ENCODE assay signal across 27 mouse cellular contexts in the genomic region with DNA sequence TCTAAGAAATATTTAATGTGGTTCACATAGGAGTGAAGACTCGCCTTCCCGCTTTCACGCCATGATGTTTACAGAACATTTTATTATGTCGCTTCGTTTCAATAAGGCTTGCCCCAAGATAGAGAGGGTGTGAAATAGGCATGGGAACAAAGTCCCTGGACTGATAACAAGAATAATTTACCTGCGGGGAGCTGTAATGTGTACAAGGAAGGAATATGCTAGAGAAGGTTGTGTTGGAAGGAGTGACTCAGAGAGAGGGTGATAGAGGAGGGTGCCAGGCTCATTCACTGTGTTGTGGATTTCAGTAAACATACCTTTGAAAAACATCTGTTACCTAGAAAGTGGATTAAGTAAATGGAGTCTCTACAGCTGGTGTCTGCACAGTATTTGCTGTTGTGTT.
A peak's percentile ranks its signal among the peaks of the same experiment; 100 is the strongest.
DNase-seq lines count a peak whose midpoint lies in the region; ATAC-seq and TF ChIP-seq lines count a peak whose summit lies in the region.
"Had no signal": no experiment of that assay in that cellular context is flagged by ENCODE, and none has a peak within 500 bp of the region (broad histone marks: within the 10 kb centered on the region; RNA-seq: fewer than 3 reads in every experiment).

No protein-coding gene starts in this region.

- H3K27ac ChIP-seq in intestine, embryonic 14.5 days (ENCODE audit: low read depth), result no peak overlapping the region
- H3K27ac ChIP-seq in intestine, postnatal 0 days (ENCODE audit: low read depth, low read length), result no peak overlapping the region
- H3K27ac ChIP-seq in stomach, embryonic 14.5 days (ENCODE audit: low read length), result no peak overlapping the region; the same call in 1 of the 2 replicates
- H3K27ac ChIP-seq in stomach, postnatal 0 days (replicated peaks), result peak overlapping the region; percentile 56; the same call in 1 of the 2 replicates
- H3K27ac ChIP-seq in forebrain, embryonic 13.5 days, result no peak overlapping the region
- H3K27ac ChIP-seq: embryonic facial prominence, embryonic 10.5 days; embryonic facial prominence, embryonic 13.5 days; forebrain, embryonic 12.5 days; hindbrain, embryonic 13.5 days had no signal

- H3K4me3 ChIP-seq in intestine, embryonic 14.5 days (ENCODE audit: low read depth, low read length), result no peak overlapping the region
- no peak overlapping the region for H3K4me3 ChIP-seq in intestine, postnatal 0 days (ENCODE audit: low read depth, low read length)
- no peak overlapping the region for H3K4me3 ChIP-seq in stomach, embryonic 14.5 days (ENCODE audit: low read depth, low read length)
- H3K4me3 ChIP-seq in stomach, postnatal 0 days (ENCODE audit: low read depth, low read length), result no peak overlapping the region
- H3K4me3 ChIP-seq in forebrain, embryonic 13.5 days, result no peak overlapping the region
- H3K4me3 ChIP-seq: embryonic facial prominence, embryonic 10.5 days; embryonic facial prominence, embryonic 13.5 days; erythroblast, embryonic 14.5 days; forebrain, embryonic 12.5 days; hindbrain, embryonic 13.5 days had no signal

- no peak for TF ChIP-seq EP300 in stomach, postnatal 0 days (optimal IDR thresholded peaks at IDR 0.05)

- no peak for TF ChIP-seq CTCF in intestine, postnatal 0 days (IDR thresholded peaks at IDR 0.05; ENCODE audit: low read depth)
- no peak for TF ChIP-seq CTCF in stomach, postnatal 0 days (IDR thresholded peaks at IDR 0.05; ENCODE audit: low read depth)

- peak; percentile 77 for ATAC-seq in intestine, embryonic 14.5 days (replicated peaks; ENCODE audit: low FRiP score, low TSS enrichment, low read depth)
- peak; percentile 98 for ATAC-seq in intestine, postnatal 0 days
- peak; percentile 82 for ATAC-seq in stomach, embryonic 14.5 days (ENCODE audit: insufficient number of reproducible peaks, insufficient read depth, low FRiP score, low read depth)
- ATAC-seq in stomach, postnatal 0 days (ENCODE audit: low FRiP score, low TSS enrichment), result peak; percentile 98
- no peak for ATAC-seq in forebrain, embryonic 13.5 days
- ATAC-seq: forebrain, embryonic 16.5 days; hindbrain, embryonic 16.5 days; Patski had no signal

- no peaks in the 10 kb centered on the region for H3K36me3 ChIP-seq in intestine, embryonic 14.5 days (ENCODE audit: control insufficient read depth, insufficient read depth, low read length)
- H3K36me3 ChIP-seq in intestine, postnatal 0 days (ENCODE audit: control insufficient read depth, insufficient read depth), result no peaks in the 10 kb centered on the region
- H3K36me3 ChIP-seq in stomach, embryonic 14.5 days (ENCODE audit: control insufficient read depth, insufficient read depth, low read length), result no peaks in the 10 kb centered on the region
- H3K36me3 ChIP-seq in stomach, postnatal 0 days (ENCODE audit: control insufficient read depth, insufficient read depth, low read length), result no peaks in the 10 kb centered on the region
- no peaks in the 10 kb centered on the region for H3K36me3 ChIP-seq in forebrain, embryonic 13.5 days (ENCODE audit: poor library complexity, severe bottlenecking)
- H3K36me3 ChIP-seq: embryonic facial prominence, embryonic 10.5 days; embryonic facial prominence, embryonic 13.5 days; forebrain, embryonic 12.5 days; G1E; hindbrain, embryonic 13.5 days had no signal

- no peaks in the 10 kb centered on the region for H3K9me3 ChIP-seq in intestine, embryonic 14.5 days (ENCODE audit: control insufficient read depth, low read length)
- 0 out of 2 replicates have a peak, but pooled peaks cover 3% of the 10 kb centered on the region for H3K9me3 ChIP-seq in intestine, postnatal 0 days (ENCODE audit: control insufficient read depth)
- no peaks in the 10 kb centered on the region for H3K9me3 ChIP-seq in stomach, embryonic 14.5 days (ENCODE audit: control insufficient read depth, low read depth, low read length)
- H3K9me3 ChIP-seq in stomach, postnatal 0 days (ENCODE audit: control insufficient read depth, low read length), result no peaks in the 10 kb centered on the region
- 0 out of 2 replicates have a peak, but pooled peaks cover 4% of the 10 kb centered on the region for H3K9me3 ChIP-seq in forebrain, embryonic 13.5 days (replicated peaks)
- H3K9me3 ChIP-seq: embryonic facial prominence, embryonic 10.5 days; forebrain, embryonic 12.5 days; hindbrain, embryonic 13.5 days had no signal

- no peaks in the 10 kb centered on the region; the same call in none of the 2 replicates for H3K4me1 ChIP-seq in intestine, embryonic 14.5 days (replicated peaks; ENCODE audit: control insufficient read depth, insufficient read depth, low read length)
- H3K4me1 ChIP-seq in intestine, postnatal 0 days (replicated peaks; ENCODE audit: control insufficient read depth, insufficient read depth, low read length), result no peaks in the 10 kb centered on the region
- H3K4me1 ChIP-seq in stomach, embryonic 14.5 days (ENCODE audit: control insufficient read depth, insufficient read depth, low read length), result 0 out of 2 replicates have a peak, but pooled peaks cover 6% of the 10 kb centered on the region
- H3K4me1 ChIP-seq in stomach, postnatal 0 days (replicated peaks; ENCODE audit: control insufficient read depth, insufficient read depth), result no peaks in the 10 kb centered on the region; the same call in 1 of the 2 replicates
- H3K4me1 ChIP-seq in forebrain, embryonic 13.5 days, result no peaks in the 10 kb centered on the region
- H3K4me1 ChIP-seq: forebrain, embryonic 12.5 days had no signal

- no peak overlapping the region for H3K4me2 ChIP-seq in intestine, embryonic 14.5 days (ENCODE audit: low read length)
- peak overlapping the region; percentile 25; the same call in 1 of the 2 replicates for H3K4me2 ChIP-seq in intestine, postnatal 0 days (replicated peaks; ENCODE audit: low read depth)
- no peak overlapping the region for H3K4me2 ChIP-seq in stomach, embryonic 14.5 days (replicated peaks; ENCODE audit: low read depth, low read length)
- no peak overlapping the region for H3K4me2 ChIP-seq in stomach, postnatal 0 days (replicated peaks; ENCODE audit: low read depth)
- no peak overlapping the region for H3K4me2 ChIP-seq in forebrain, embryonic 13.5 days
- H3K4me2 ChIP-seq: embryonic facial prominence, embryonic 13.5 days; forebrain, embryonic 12.5 days; heart, embryonic 11.5 days; hindbrain, embryonic 13.5 days had no signal

- no peak overlapping the region for H3K9ac ChIP-seq in intestine, embryonic 14.5 days (ENCODE audit: low read length)
- no peak overlapping the region for H3K9ac ChIP-seq in intestine, postnatal 0 days (ENCODE audit: low read depth, low read length)
- H3K9ac ChIP-seq in stomach, embryonic 14.5 days (replicated peaks; ENCODE audit: low read depth, low read length), result no peak overlapping the region
- no peak overlapping the region for H3K9ac ChIP-seq in stomach, postnatal 0 days (ENCODE audit: low read length)
- H3K9ac ChIP-seq in forebrain, embryonic 13.5 days, result no peak overlapping the region
- H3K9ac ChIP-seq: embryonic facial prominence, embryonic 13.5 days; forebrain, embryonic 12.5 days; hindbrain, embryonic 13.5 days had no signal

- no peak for DNase-seq in intestine, embryonic 14.5 days (ENCODE audit: low spot score)
- DNase-seq in stomach, postnatal 0 days (ENCODE audit: low spot score), result peak; percentile 58
- no peak for DNase-seq in cerebellum, adult 11 months
- DNase-seq in c-Kit-positive CD71-positive TER-119-positive erythroid progenitor cells, embryonic 14.5 days (ENCODE audit: low spot score), result no peak
- DNase-seq: adrenal gland, postnatal 10 days; adrenal gland, postnatal 36 days; cerebellum, adult 11-12 months; cerebellum, adult 8-10 months; cerebellum, postnatal 10 days; cerebellum, postnatal 36 days; embryo, embryonic 11 days; gastrocnemius, postnatal 14 days; heart, adult 11 months had no signal

- 73% methylated on average over 6 of the region's 6 CpGs for WGBS in intestine, embryonic 14.5 days
- WGBS in intestine, postnatal 0 days, result 39% methylated on average over 6 of the region's 6 CpGs
- WGBS in stomach, embryonic 14.5 days, result 68% methylated on average over 6 of the region's 6 CpGs
- 57% methylated on average over 6 of the region's 6 CpGs for WGBS in stomach, postnatal 0 days
- WGBS in forebrain, embryonic 13.5 days, result 93% methylated on average over 6 of the region's 6 CpGs

- no peaks in the 10 kb centered on the region for H3K27me3 ChIP-seq in intestine, embryonic 14.5 days (replicated peaks; ENCODE audit: control insufficient read depth, insufficient read depth, low read length)
- no peaks in the 10 kb centered on the region for H3K27me3 ChIP-seq in intestine, postnatal 0 days (replicated peaks; ENCODE audit: control insufficient read depth, insufficient read depth, low read length)
- H3K27me3 ChIP-seq in stomach, embryonic 14.5 days (ENCODE audit: control insufficient read depth, insufficient read depth, low read length), result no peaks in the 10 kb centered on the region
- H3K27me3 ChIP-seq in stomach, postnatal 0 days (ENCODE audit: control insufficient read depth, insufficient read depth, low read length), result no peaks in the 10 kb centered on the region
- H3K27me3 ChIP-seq in forebrain, embryonic 13.5 days, result no peaks in the 10 kb centered on the region
- H3K27me3 ChIP-seq: CH12.LX; embryonic facial prominence, embryonic 13.5 days; Patski had no signal
